Mouse (Mus musculus) midbrain, postnatal 0 days (tissue): ENCODE data around the gene Myo19. TPM values are rescaled to one million over a fixed set of nuclear protein-coding genes. Genes with fewer than 3 reads are reported as not detected.

Experiments used
- ATAC-seq: fragments of 200-750 bp; cut with Nextera tagmentation; 2 replicates; pipeline ENCODE4 v1.8.0; 2017; ENCODE audit warnings: moderate number of reproducible peaks, mild to moderate bottlenecking, moderate TSS enrichment, moderate library complexity; ENCODE audit not compliant: low FRiP score
- DNase-seq: peaks from one replicate; pipeline ENCODE4 v3.0.0-alpha.2; 2015; ENCODE audit warnings: low spot score
- H3K27ac ChIP-seq: fragments of 300-500 bp; sonication (generic); 2 replicates; pipeline ENCODE4 v1.5.1; 2014; ENCODE audit warnings: low read depth, mild to moderate bottlenecking, low read length, mixed read lengths
- H3K27me3 ChIP-seq: fragments of 300-500 bp; sonication (generic); 2 replicates; pipeline ENCODE4 v1.6.1; 2014; ENCODE audit warnings: low read length, control low read depth, mixed read lengths; ENCODE audit not compliant: insufficient read depth
- H3K36me3 ChIP-seq: fragments of 300-500 bp; sonication (generic); 2 replicates; pipeline ENCODE4 v1.6.1; 2014; ENCODE audit warnings: low read length, control low read depth, mixed read lengths; ENCODE audit not compliant: insufficient read depth
- H3K4me1 ChIP-seq: fragments of 300-500 bp; sonication (generic); 2 replicates; pipeline ENCODE4 v1.6.1; 2014; ENCODE audit warnings: mild to moderate bottlenecking, control low read depth, antibody characterized with exemption, low read length, mixed read lengths; ENCODE audit not compliant: insufficient read depth
- H3K4me2 ChIP-seq: fragments of 300-500 bp; sonication (generic); 2 replicates; pipeline ENCODE4 v1.6.1; 2014; ENCODE audit warnings: low read depth, mild to moderate bottlenecking, low read length, mixed read lengths; ENCODE audit not compliant: poor library complexity, severe bottlenecking
- H3K4me3 ChIP-seq: fragments of 300-500 bp; sonication (generic); 2 replicates; pipeline ENCODE4 v1.5.1; 2014; ENCODE audit warnings: low read depth, mild to moderate bottlenecking, low read length, moderate library complexity
- H3K9ac ChIP-seq: fragments of 300-500 bp; sonication (generic); replicated peaks from 2 replicates; pipeline ENCODE4 v1.6.1; 2014; ENCODE audit warnings: mild to moderate bottlenecking, low read length, moderate library complexity, mixed read lengths; ENCODE audit not compliant: poor library complexity, severe bottlenecking
- H3K9me3 ChIP-seq: fragments of 300-500 bp; sonication (generic); 2 replicates; pipeline ENCODE4 v1.6.1; 2016; ENCODE audit warnings: low read length, control low read depth
- CTCF ChIP-seq: IDR thresholded peaks from 2 replicates; pipeline ENCODE4 v1.5.1; 2016; ENCODE audit warnings: antibody characterized with exemption, mild to moderate bottlenecking
- WGBS: fragments of 180-500 bp; shearing (Covaris S2); extraction: QIAGEN DNeasy Blood & Tissue Kit; methylation state at CpG from one replicate; pipeline ENCODE4 v1.1.7; 2014; 5-methylcytosine and 5-hydroxymethylcytosine counted together
- polyA plus RNA-seq: library from polyadenylated mRNA; unstranded; fragments of >200 nt; fragmentation: Nextera tagmentation; extraction: Ambion mirVana; gene quantifications from 2 replicates; pipeline ENCODE4 v1.2.1, GENCODE M21; 2015
- total RNA-seq: library from RNA; depleted of rRNA; stranded (reverse); fragments of >200 nt; gene quantifications from 2 replicates; pipeline ENCODE4 v1.2.3, GENCODE M21; 2014

Myo19 gene
- total and polyA plus RNA-seq, 2 experiments from 2014 or later: 4.4 to 13.6 TPM

DNA sequence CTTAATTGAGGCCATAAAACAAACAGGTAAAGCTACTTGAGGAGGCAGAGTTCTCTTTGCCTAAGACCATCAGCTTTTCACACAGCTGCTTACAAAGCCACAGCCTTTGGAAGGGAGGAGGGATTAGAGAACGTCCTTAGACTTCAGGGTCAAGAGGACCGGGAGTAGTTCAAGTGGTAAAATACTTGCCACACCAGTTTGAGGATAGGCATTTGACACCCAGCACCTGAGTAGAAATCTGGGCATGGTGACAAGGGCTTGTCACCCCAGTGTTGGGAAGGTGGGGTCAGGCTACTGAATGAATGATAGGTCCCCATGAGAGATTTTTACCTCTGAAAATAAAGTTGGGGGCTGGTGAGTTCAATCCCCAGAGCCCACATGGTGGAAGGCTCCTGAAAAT is 72.7 kb downstream of the Myo19 start:
- no peak for TF ChIP-seq CTCF
- WGBS: 26% methylated on average over 2 of the region's 2 CpGs
- Histone ChIP-seq H3K9me3 (no peaks in the 10 kb centered on the region), H3K27ac (no peak overlapping the region), H3K9ac (no peak overlapping the region), H3K36me3 (no peaks in the 10 kb centered on the region), H3K4me3 (no peak overlapping the region), H3K4me1 (no peaks in the 10 kb centered on the region), H3K4me2 (no peak overlapping the region), H3K27me3 (peaks cover 16% of the 10 kb centered on the region; the same call in 1 of the 2 replicates)
- DNase-seq: no peak
- no peak for ATAC-seq

DNA sequence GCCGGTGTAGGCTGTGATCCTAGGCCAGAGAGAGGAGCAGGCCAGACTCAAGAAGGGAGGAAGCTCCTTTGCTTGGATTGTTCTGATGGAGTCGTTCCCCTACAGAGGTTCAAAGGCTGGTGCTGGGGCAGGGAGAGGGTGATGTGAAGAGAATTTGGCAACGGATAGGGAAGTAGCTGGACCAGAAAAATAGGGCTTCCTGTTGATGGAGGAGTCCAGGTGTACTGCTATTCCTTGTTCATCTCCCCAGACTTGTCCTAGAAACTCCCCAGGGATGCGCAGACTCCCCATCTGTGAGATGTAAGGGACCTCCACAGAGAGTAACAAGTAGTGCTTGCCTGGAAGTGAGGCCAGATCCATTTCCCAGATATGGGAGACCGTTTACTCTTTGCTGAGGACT is 76.5 kb downstream of the Myo19 start:
- DNase-seq (no peak), ATAC-seq (no peak)
- Histone ChIP-seq H3K36me3 (no peaks in the 10 kb centered on the region), H3K4me2 (no peak overlapping the region), H3K4me1 (no peaks in the 10 kb centered on the region), H3K9ac (no peak overlapping the region), H3K9me3 (no peaks in the 10 kb centered on the region), H3K27me3 (peaks cover 42% of the 10 kb centered on the region), H3K4me3 (no peak overlapping the region), H3K27ac (no peak overlapping the region)
- TF ChIP-seq CTCF: no peak
- WGBS: 33% methylated on average over 5 of the region's 5 CpGs

DNA sequence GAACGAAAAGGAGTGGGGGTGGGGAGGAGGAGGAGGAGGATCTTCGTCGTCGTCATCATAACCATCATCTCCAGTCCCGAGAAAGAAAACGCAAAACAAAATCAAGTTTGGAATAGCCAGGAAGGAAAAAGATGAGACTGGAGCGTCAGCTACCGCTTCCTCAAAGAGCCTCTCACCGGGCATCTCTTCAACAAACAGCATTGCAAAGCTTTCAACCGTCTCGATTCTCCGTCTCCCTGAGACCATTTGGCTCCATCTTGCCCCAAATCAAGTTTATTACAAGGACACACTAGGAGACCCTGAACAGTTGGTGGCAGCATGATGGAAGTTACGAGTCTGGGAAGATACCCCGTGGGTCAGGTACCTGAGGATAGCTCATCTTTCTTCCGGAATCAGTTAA is 77.2 kb downstream of the Myo19 start:
- H3K4me2 ChIP-seq: peak overlapping the region; percentile 61

DNA sequence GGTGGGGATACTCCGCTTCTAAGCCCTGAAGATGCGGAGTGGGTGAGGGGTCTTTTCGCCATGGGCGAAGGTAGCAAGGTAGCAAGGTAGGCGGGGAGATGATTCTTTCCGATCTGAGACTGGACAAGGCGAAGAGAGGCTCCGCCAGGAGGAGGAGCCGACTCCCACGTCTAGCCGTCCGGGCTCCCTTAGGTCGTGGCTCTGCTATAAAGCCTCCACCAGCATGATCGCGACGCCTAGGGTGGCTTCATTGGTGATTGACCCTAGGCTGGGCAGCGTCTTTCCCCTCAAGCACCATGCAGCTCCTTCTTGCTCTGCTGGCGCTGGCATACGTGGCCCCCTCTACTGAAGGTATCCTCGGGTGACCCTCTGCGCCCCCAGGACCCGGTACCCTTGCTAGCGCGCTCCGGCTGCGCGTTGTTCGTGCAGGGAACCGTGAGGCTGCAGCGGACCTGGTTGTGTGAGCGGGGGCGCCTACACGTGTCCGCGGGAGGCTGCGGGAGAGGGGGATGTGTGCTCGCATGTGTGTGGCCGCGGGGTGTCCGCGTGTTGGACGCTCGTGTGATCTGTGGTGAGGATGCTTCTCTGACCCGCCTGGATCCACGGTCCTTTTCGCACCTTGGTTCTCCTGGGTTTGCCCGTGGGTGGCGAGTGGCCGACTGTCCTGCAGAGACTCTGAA is 77.8 kb downstream of the Myo19 start, which contains the start of gene Car4:
Car4 (plus strand) TSS at position 196 of the 680 bp plus-strand sequence.
- H3K4me3 ChIP-seq: peak within 1 kb of the TSS; percentile 42
- H3K4me2 ChIP-seq: peak within 1 kb of the TSS; percentile 61
- TF ChIP-seq CTCF: no peak
- WGBS: under 1% methylated on average over 48 of the region's 49 CpGs
- DNase-seq: peak; percentile 16
- no peaks in the 10 kb centered on the region for H3K36me3 ChIP-seq
- peak; percentile 20; the same call in 1 of the 2 replicates for ATAC-seq
- no peaks in the 10 kb centered on the region for H3K9me3 ChIP-seq
- peaks cover 42% of the 10 kb centered on the region for H3K27me3 ChIP-seq
- peak within 1 kb of the TSS; percentile 5; the same call in 1 of the 2 replicates for H3K9ac ChIP-seq
- H3K4me1 ChIP-seq: no peaks in the 10 kb centered on the region
- H3K27ac ChIP-seq: no peak within 1 kb of the TSS

More for the DNA sequence above, 77.2 kb downstream of the Myo19 start:
- DNase-seq (no peak), ATAC-seq (no peak)
- no peaks in the 10 kb centered on the region for H3K36me3 ChIP-seq
- H3K27me3 ChIP-seq: peaks cover 42% of the 10 kb centered on the region
- H3K4me3 ChIP-seq: peak overlapping the region; percentile 42
- no peak for TF ChIP-seq CTCF
- H3K9me3 ChIP-seq: no peaks in the 10 kb centered on the region
- H3K4me1 ChIP-seq: no peaks in the 10 kb centered on the region
- no peak overlapping the region for H3K27ac ChIP-seq
- 0 out of 2 replicates have a peak overlapping the region, but pooled peaks have one; percentile 5 for H3K9ac ChIP-seq
- WGBS: 6% methylated on average over 15 of the region's 15 CpGs

DNA sequence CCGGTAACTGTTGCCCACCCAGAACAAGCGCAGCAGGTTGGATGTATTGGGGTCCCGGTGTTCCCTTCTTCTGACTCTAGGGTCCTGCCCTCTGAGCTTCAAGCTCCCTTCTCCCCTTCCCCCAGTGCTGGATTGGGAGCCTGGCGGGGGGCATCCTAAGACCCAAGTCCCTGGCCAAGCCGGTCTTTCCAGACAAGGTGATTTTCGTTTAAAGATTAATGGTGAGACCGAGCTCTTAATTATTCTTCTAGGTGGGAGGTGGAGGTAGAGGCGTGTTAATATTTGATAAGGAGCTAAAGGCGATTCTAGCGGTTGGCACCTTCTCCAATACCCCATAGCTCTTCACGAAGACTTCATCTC is 78.3 kb downstream of the Myo19 start:
- under 1% methylated on average over 11 of the region's 11 CpGs for WGBS
- Histone ChIP-seq H3K27ac (no peak overlapping the region), H3K4me2 (peak overlapping the region; percentile 61), H3K9me3 (no peaks in the 10 kb centered on the region), H3K9ac (no peak overlapping the region), H3K27me3 (peaks cover 42% of the 10 kb centered on the region), H3K36me3 (no peaks in the 10 kb centered on the region), H3K4me3 (peak overlapping the region; percentile 42), H3K4me1 (no peaks in the 10 kb centered on the region)
- DNase-seq (no peak), ATAC-seq (no peak)
- TF ChIP-seq CTCF: no peak

DNA sequence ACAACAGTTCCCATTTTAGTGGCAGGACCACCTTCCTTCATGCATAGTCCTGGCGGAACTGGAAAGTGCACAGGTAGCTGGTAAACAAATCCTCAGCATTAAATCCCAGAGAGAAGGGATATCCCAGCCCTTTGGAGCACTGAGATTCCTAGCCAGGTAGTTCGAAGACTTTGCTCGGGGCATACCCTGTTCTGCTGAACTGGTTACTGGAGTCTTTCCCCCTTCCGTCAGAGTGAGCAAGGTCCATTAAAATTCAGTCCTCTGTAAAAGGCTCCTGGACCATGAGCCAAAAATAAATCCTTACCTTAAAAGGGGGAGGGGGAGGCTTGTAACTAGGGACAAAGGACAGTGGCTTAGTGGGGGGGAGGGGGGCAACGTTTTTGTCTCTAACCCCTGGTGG is 79.2 kb downstream of the Myo19 start:
- DNase-seq (no peak), ATAC-seq (no peak)
- no peak overlapping the region for H3K4me3 ChIP-seq
- 29% methylated on average over 5 of the region's 5 CpGs for WGBS
- H3K9ac ChIP-seq: no peak overlapping the region
- no peaks in the 10 kb centered on the region for H3K36me3 ChIP-seq
- no peaks in the 10 kb centered on the region for H3K4me1 ChIP-seq
- H3K27me3 ChIP-seq: peaks cover 42% of the 10 kb centered on the region
- no peak overlapping the region for H3K27ac ChIP-seq
- TF ChIP-seq CTCF: no peak
- H3K9me3 ChIP-seq: no peaks in the 10 kb centered on the region
- no peak overlapping the region for H3K4me2 ChIP-seq
